Mouse (Mus musculus) myocyte (in vitro differentiated cells): Measurements from ENCODE around the gene Pafah1b3.

Experiments used
- MYOD1 ChIP-seq, 3 experiments: IDR thresholded peaks; one replicate each; pipeline ENCODE4 v1.6.1; 2011; ENCODE audit warnings: control low read depth in 2 of 3, low read depth in 2 of 3, mild to moderate bottlenecking in 2 of 3, moderate library complexity in 1 of 3; ENCODE audit not compliant: insufficient read length in 2 of 3, control insufficient read depth in 1 of 3
- MYOG ChIP-seq, 3 experiments: IDR thresholded peaks; one replicate each; pipeline ENCODE4 v1.6.1; 2011; ENCODE audit warnings: control low read depth in 2 of 3, low read depth in 2 of 3, mild to moderate bottlenecking in 2 of 3; ENCODE audit not compliant: insufficient read length in 2 of 3, control insufficient read depth in 1 of 3, insufficient read depth in 1 of 3
- POLR2A ChIP-seq: IDR thresholded peaks from one replicate; pipeline ENCODE4 v1.6.1; 2011; ENCODE audit warnings: low read depth, mild to moderate bottlenecking, control low read depth, moderate library complexity; ENCODE audit not compliant: insufficient read length
- POLR2AphosphoS2 ChIP-seq: IDR thresholded peaks from one replicate; pipeline ENCODE4 v1.6.1; 2011; ENCODE audit warnings: low read depth, control low read depth; ENCODE audit not compliant: insufficient read length
- SRF ChIP-seq: IDR thresholded peaks from one replicate; pipeline ENCODE4 v1.6.1; 2011; ENCODE audit warnings: low read depth; ENCODE audit not compliant: control insufficient read depth, insufficient read length
- USF1 ChIP-seq: IDR thresholded peaks from one replicate; pipeline ENCODE4 v1.6.1; 2011; ENCODE audit warnings: low read depth, mild to moderate bottlenecking, control low read depth, moderate library complexity

DNA sequence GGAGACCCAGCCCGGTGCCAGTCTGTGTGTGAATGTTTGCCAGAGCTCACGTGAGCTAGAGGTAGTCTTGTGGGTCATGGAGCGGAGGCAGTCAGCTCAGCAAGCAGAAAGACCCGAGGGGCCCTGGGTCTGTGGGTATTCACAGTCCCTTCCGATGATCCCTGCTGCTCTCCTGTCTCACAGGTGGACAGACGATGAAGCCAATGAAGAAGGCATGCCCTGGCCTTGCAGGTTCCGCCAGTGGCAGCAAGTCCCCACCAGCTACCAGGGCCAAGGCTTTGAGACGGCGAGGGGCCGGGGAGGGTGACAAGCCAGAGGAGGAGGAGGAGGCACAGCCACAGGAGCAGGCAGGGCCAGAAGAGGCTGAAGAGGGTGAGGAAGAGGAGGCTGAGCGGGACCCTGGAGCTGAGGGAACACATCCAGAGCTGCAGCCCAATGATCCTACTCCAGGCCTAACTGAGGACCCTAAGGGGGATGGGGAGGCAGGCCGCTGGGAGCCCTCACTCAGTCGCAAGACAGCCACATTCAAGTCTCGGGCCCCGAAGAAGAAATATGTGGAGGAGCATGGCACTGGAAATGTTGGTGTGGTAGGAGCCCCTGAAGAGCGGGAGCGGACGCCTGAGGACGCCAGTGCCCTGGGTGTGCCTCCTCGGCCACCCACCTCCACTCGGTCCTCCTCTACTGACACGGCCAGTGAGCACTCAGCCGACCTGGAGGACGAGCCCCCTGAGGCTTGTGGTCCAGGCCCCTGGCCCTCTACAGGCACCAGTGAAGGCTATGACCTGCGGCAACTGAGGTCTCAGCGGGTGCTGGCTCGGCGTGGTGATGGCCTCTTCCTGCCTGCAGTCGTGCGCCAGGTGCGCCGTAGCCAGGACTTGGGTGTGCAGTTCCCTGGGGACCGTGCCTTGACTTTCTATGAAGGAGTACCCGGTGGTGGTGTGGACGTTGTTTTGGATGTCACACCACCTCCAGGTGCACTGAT is 26.8 kb downstream of the Pafah1b3 start:
- TF ChIP-seq POLR2A: no peak
- peak in 1 of 3 experiments; percentile 0 for TF ChIP-seq MYOD1 (IDR thresholded peaks at IDR 0.05; ENCODE audit: control insufficient read depth in 1 of 3, insufficient read length in 2 of 3, low read depth in 2 of 3)
- TF ChIP-seq MYOG (IDR thresholded peaks at IDR 0.05; ENCODE audit: control insufficient read depth in 1 of 3, insufficient read depth in 1 of 3, insufficient read length in 2 of 3, low read depth in 2 of 3): no peak
- no peak for TF ChIP-seq POLR2AphosphoS2
- TF ChIP-seq USF1: no peak
- TF ChIP-seq SRF: no peak
